Mouse (Mus musculus) G1E (cell line): ENCODE data around the gene Myo1b. TPM values are rescaled to one million over a fixed set of nuclear protein-coding genes. Genes with fewer than 3 reads are reported as not detected.

Experiments
- ATAC-seq: 2 replicates; pipeline ENCODE4 v1.8.0; 2016; ENCODE audit warnings: mild to moderate bottlenecking; ENCODE audit not compliant: insufficient number of reproducible peaks, poor library complexity, low FRiP score, severe bottlenecking; ENCODE audit errors: extremely low read depth
- DNase-seq: peaks from one replicate; pipeline ENCODE4 v3.0.0; 2012; ENCODE audit warnings: low spot score
- H3K27me3 ChIP-seq: 2 replicates; pipeline ENCODE4 v1.6.1; 2012; ENCODE audit warnings: mild to moderate bottlenecking, low read length, inconsistent platforms; ENCODE audit not compliant: insufficient read depth
- H3K36me3 ChIP-seq: replicated peaks from 2 replicates; pipeline ENCODE3; 2012; ENCODE audit warnings: mild to moderate bottlenecking, inconsistent platforms
- H3K4me1 ChIP-seq: 2 replicates; pipeline ENCODE4 v1.6.1; 2012; ENCODE audit warnings: low read depth, low read length, inconsistent platforms, mixed read lengths; ENCODE audit not compliant: insufficient read depth
- H3K4me3 ChIP-seq: 2 replicates; pipeline ENCODE4 v1.5.1; 2012; ENCODE audit warnings: low read depth, mild to moderate bottlenecking, inconsistent platforms, low read length, moderate library complexity, mixed read lengths
- H3K9me3 ChIP-seq: replicated peaks from 2 replicates; pipeline ENCODE4 v1.6.1; 2012; ENCODE audit warnings: inconsistent platforms
- CTCF ChIP-seq: IDR thresholded peaks from 2 replicates; pipeline ENCODE4 v1.5.1; 2012; ENCODE audit warnings: low read depth, low read length, inconsistent platforms, mixed read lengths
- GATA1 ChIP-seq: IDR thresholded peaks from 2 replicates; pipeline ENCODE4 v1.6.1; 2012; ENCODE audit warnings: borderline replicate concordance, low read length, inconsistent platforms, mixed read lengths
- GATA2 ChIP-seq: IDR thresholded peaks from 2 replicates; pipeline ENCODE4 v1.6.1; 2012; ENCODE audit warnings: low read depth, low read length, inconsistent platforms, borderline replicate concordance
- POLR2AphosphoS5 ChIP-seq: IDR thresholded peaks from 2 replicates; pipeline ENCODE4 v1.6.1; 2012; ENCODE audit warnings: low read depth, low read length, inconsistent platforms; ENCODE audit not compliant: insufficient replicate concordance
- TAL1 ChIP-seq: conservative IDR thresholded peaks from 2 replicates; pipeline ENCODE4 v1.6.1; 2012; ENCODE audit warnings: low read depth, low read length, inconsistent platforms, mixed read lengths
- polyA plus RNA-seq: library from polyadenylated mRNA; stranded (reverse); fragments of >175 nt; gene quantifications from 2 replicates; pipeline ENCODE4 v1.2.3, GENCODE M21; 2012
- total RNA-seq, 2 experiments: library from RNA; stranded (forward) in 1 of 2; stranded (reverse) in 1 of 2; fragments of 200-1000 nt in 1 of 2; fragments of >200 nt in 1 of 2; fragmentation: Nextera tagmentation in 1 of 2; gene quantifications; 2 replicates each; pipeline ENCODE4 v1.2.3; 2014 to 2017

Myo1b gene
- total and polyA plus RNA-seq, 3 experiments, result 0.98 TPM; not detected in 2

DNA sequence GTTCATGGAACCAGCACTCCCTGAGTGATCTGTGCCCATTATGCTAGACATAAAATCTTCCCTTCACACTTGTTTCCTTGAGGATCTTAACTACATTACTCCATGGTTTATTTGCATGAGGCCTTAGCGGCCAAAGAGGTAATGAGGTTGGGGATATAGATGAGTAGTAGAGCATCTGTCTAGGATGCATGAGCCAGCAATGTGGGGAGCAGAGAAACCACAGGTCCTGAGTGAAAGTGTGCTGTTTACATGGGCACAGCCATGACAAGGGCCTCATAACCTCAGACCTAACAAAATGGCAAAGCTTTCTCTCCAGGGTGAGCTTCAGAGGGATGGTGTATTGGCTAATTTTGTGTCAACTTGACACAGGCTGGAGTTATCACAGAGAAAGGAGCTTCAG lies 186.5 kb downstream of the Myo1b start:
- DNase-seq, result no peak
- TF ChIP-seq GATA1 (no peak), TAL1 (no peak), GATA2 (no peak), POLR2AphosphoS5 (no peak), CTCF (no peak)
- no peaks in the 10 kb centered on the region for H3K27me3 ChIP-seq
- no peaks in the 10 kb centered on the region for H3K4me1 ChIP-seq
- ATAC-seq, result no peak
- no peaks in the 10 kb centered on the region for H3K36me3 ChIP-seq
- H3K4me3 ChIP-seq, result no peak overlapping the region
- H3K9me3 ChIP-seq, result no peaks in the 10 kb centered on the region

- TF ChIP-seq TAL1 (no peak), GATA1 (no peak), POLR2AphosphoS5 (no peak), GATA2 (no peak), CTCF (no peak)
- no peaks in the 10 kb centered on the region for H3K36me3 ChIP-seq
- no peak overlapping the region for H3K4me3 ChIP-seq
- H3K9me3 ChIP-seq, result no peaks in the 10 kb centered on the region
- no peak for ATAC-seq
- no peaks in the 10 kb centered on the region for H3K27me3 ChIP-seq
- no peak for DNase-seq
- H3K4me1 ChIP-seq, result no peaks in the 10 kb centered on the region
Observed at GRCm38 (mm10) chr1:51728816-51729215, 187.1 kb downstream of the Myo1b start.

DNA sequence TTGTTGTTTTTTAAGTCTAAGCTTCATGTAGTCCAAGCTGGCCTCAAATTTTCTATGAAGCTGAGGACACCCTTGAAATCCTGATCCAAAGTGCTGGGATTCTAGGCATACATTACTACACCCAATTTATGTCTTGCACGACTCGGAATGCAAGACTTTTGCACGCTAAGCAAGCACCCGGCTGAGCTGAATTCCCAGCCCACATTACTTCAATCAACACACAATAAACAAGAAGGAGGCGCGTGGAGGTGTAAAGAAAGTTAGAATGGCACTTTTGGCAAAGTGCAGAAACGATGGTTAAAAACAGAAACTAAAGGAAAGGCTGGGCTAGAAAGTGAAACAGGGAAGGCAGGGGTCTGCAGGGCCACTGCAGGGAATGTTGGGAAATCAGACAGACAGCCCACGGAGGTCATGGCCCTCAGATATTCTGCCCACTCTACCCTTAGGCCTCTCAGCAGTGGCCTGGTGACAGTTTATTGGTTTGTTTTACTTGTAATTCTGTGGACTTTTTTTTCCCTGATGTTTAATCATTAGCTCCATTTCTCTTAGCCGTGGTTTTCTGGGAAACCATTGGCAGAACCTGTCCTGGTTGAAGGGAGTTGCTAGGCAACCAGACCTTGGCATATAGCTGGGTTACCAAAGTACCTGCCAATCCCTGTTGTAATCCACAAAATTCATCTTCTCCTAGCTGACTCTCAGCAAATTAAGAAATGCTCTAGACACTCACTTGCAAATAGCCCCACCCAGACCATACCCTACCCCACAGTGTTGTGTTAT lies 195.8 kb downstream of the Myo1b start:
- no peak for DNase-seq
- no peak; the same call in 1 of the 2 replicates for ATAC-seq
- Histone ChIP-seq H3K4me3 (no peak overlapping the region), H3K27me3 (no peaks in the 10 kb centered on the region), H3K36me3 (no peaks in the 10 kb centered on the region), H3K4me1 (no peaks in the 10 kb centered on the region), H3K9me3 (no peaks in the 10 kb centered on the region)
- TF ChIP-seq POLR2AphosphoS5 (no peak), CTCF (no peak), TAL1 (no peak)

GRCm38 (mm10) chr1:51710831-51711230 lies 205.0 kb downstream of the Myo1b start:
- no peak for TF ChIP-seq CTCF
- TF ChIP-seq TAL1, result no peak
- no peak for TF ChIP-seq POLR2AphosphoS5
- TF ChIP-seq GATA1, result no peak
- no peak for TF ChIP-seq GATA2
- Histone ChIP-seq H3K4me3 (no peak overlapping the region), H3K9me3 (no peaks in the 10 kb centered on the region), H3K4me1 (no peaks in the 10 kb centered on the region), H3K27me3 (no peaks in the 10 kb centered on the region), H3K36me3 (no peaks in the 10 kb centered on the region)
- DNase-seq, result no peak
- ATAC-seq, result no peak

- no peaks in the 10 kb centered on the region for H3K9me3 ChIP-seq
- H3K27me3 ChIP-seq, result no peaks in the 10 kb centered on the region
- no peak for DNase-seq
- H3K4me3 ChIP-seq, result no peak overlapping the region
- H3K36me3 ChIP-seq, result no peaks in the 10 kb centered on the region
- TF ChIP-seq CTCF (no peak), GATA1 (no peak), POLR2AphosphoS5 (no peak), TAL1 (no peak), GATA2 (no peak)
- ATAC-seq, result no peak
- H3K4me1 ChIP-seq, result no peaks in the 10 kb centered on the region
Observed at GRCm38 (mm10) chr1:51706106-51706505, 209.8 kb downstream of the Myo1b start.

GRCm38 (mm10) chr1:51704610-51705009 lies 211.3 kb downstream of the Myo1b start:
- no peaks in the 10 kb centered on the region for H3K4me1 ChIP-seq
- ATAC-seq, result no peak
- TF ChIP-seq TAL1 (no peak), CTCF (no peak)

More at GRCm38 (mm10) chr1:51704610-51705009, 211.3 kb downstream of the Myo1b start:
- Histone ChIP-seq H3K27me3 (no peaks in the 10 kb centered on the region), H3K4me3 (no peak overlapping the region), H3K9me3 (no peaks in the 10 kb centered on the region), H3K36me3 (no peaks in the 10 kb centered on the region)
- no peak for DNase-seq

Other genes starting within 250 kb of the Myo1b start
- gene Stat4, start 71.1 kb upstream of the Myo1b start, total RNA-seq (2014; fragmentation: Nextera tagmentation), result not detected in 2 replicates
- 0.11 TPM in 1 of 2 replicates, not detected in the other for gene Stat4, start 71.1 kb upstream of the Myo1b start, total RNA-seq (2017)
- gene Stat4, start 71.1 kb upstream of the Myo1b start, polyA plus RNA-seq, result not detected in 2 replicates
- gene Stat1, start 203.4 kb upstream of the Myo1b start, total RNA-seq (2014; fragmentation: Nextera tagmentation), result 63.7 and 66.1 TPM in 2 replicates
- 72.5 and 77.0 TPM in 2 replicates for gene Stat1, start 203.4 kb upstream of the Myo1b start, total RNA-seq (2017)
- gene Stat1, start 203.4 kb upstream of the Myo1b start, polyA plus RNA-seq, result 6.8 and 10.2 TPM in 2 replicates